Mouse (Mus musculus) lung, embryonic 14.5 days (tissue): ENCODE measurements around the gene BC107364. TPM values are rescaled to one million over a fixed set of nuclear protein-coding genes. Genes with fewer than 3 reads are reported as not detected.
A peak's percentile ranks its signal among the peaks of the same experiment; 100 is the strongest.
"Not testable (repeated sequence)": the region's sequence is repeated elsewhere in the genome, so short reads cannot be mapped to it uniquely, and the experiment has no call there.

ENCODE experiments used
- ATAC-seq: fragments of 200-750 bp; cut with Nextera tagmentation; 2 replicates; pipeline ENCODE4 v1.8.0; 2017; ENCODE audit warnings: mild to moderate bottlenecking, moderate TSS enrichment, moderate library complexity; ENCODE audit not compliant: insufficient read depth
- DNase-seq: peaks from one replicate; pipeline ENCODE4 v3.0.0-alpha.2; 2015
- H3K27ac ChIP-seq: fragments of 300-500 bp; sonication (generic); 2 replicates; pipeline ENCODE4 v1.5.1; 2014; ENCODE audit warnings: low read depth, mild to moderate bottlenecking, moderate library complexity
- H3K27me3 ChIP-seq: fragments of 300-500 bp; sonication (generic); 2 replicates; pipeline ENCODE4 v1.6.1; 2014; ENCODE audit warnings: low read length, control low read depth; ENCODE audit not compliant: insufficient read depth
- H3K36me3 ChIP-seq: fragments of 300-500 bp; sonication (generic); 2 replicates; pipeline ENCODE4 v1.6.1; 2014; ENCODE audit warnings: control low read depth; ENCODE audit not compliant: insufficient read depth
- H3K4me1 ChIP-seq: fragments of 300-500 bp; sonication (generic); 2 replicates; pipeline ENCODE4 v1.6.1; 2014; ENCODE audit warnings: antibody characterized with exemption, control low read depth; ENCODE audit not compliant: insufficient read depth
- H3K4me2 ChIP-seq: fragments of 300-500 bp; sonication (generic); 2 replicates; pipeline ENCODE4 v1.6.1; 2014; ENCODE audit warnings: mild to moderate bottlenecking
- H3K4me3 ChIP-seq: fragments of 300-500 bp; sonication (generic); 2 replicates; pipeline ENCODE4 v1.5.1; 2014; ENCODE audit warnings: low read depth, low read length
- H3K9ac ChIP-seq: fragments of 300-500 bp; sonication (generic); 2 replicates; pipeline ENCODE4 v1.6.1; 2014
- H3K9me3 ChIP-seq: fragments of 300-500 bp; sonication (generic); 2 replicates; pipeline ENCODE4 v1.6.1; 2016; ENCODE audit warnings: low read depth, low read length, control low read depth
- CTCF ChIP-seq: IDR thresholded peaks from 2 replicates; pipeline ENCODE4 v1.5.1; 2016; ENCODE audit warnings: antibody characterized with exemption, low read depth
- WGBS: fragments of 180-500 bp; shearing (Covaris S2); extraction: QIAGEN DNeasy Blood & Tissue Kit; methylation state at CpG from one replicate; pipeline ENCODE4 v1.1.7; 2014; 5-methylcytosine and 5-hydroxymethylcytosine counted together
- polyA plus RNA-seq: library from polyadenylated mRNA; unstranded; fragments of >200 nt; fragmentation: Nextera tagmentation; extraction: Ambion mirVana; gene quantifications from 2 replicates; pipeline ENCODE4 v1.2.1, GENCODE M21; 2014

Gene BC107364
- polyA plus RNA-seq, result not detected in 2 replicates

DNA sequence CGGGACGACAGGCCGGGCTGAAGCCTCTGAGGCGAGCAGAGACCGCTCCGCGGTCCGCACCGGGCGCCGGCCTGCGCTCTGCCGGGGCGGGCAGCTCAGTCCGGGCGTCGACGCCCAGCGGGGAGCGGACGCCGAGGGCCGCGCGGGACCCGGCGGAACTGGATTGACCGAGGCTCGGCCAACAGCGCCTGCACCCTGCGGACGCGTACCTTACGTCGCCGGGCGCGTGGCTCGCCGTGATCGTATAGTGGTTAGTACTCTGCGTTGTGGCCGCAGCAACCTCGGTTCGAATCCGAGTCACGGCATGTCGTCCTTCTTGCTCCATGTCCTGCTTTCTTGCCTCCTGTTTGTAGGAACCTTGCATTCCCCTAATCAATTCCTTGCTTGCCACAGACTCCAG is at the start of gene BC107364:
TSS of gene BC107364 (minus strand) at position 45 of the 400 bp plus-strand sequence.
- ATAC-seq, result 0 out of 2 replicates have a peak, but pooled peaks have one; percentile 18
- not testable (repeated sequence) for H3K4me2 ChIP-seq, H3K4me3 ChIP-seq, H3K36me3 ChIP-seq, H3K9ac ChIP-seq, H3K27me3 ChIP-seq, H3K9me3 ChIP-seq, H3K27ac ChIP-seq, H3K4me1 ChIP-seq, DNase-seq
- no CpG with 5 or more reads among the region's 48 CpGs for WGBS

DNA sequence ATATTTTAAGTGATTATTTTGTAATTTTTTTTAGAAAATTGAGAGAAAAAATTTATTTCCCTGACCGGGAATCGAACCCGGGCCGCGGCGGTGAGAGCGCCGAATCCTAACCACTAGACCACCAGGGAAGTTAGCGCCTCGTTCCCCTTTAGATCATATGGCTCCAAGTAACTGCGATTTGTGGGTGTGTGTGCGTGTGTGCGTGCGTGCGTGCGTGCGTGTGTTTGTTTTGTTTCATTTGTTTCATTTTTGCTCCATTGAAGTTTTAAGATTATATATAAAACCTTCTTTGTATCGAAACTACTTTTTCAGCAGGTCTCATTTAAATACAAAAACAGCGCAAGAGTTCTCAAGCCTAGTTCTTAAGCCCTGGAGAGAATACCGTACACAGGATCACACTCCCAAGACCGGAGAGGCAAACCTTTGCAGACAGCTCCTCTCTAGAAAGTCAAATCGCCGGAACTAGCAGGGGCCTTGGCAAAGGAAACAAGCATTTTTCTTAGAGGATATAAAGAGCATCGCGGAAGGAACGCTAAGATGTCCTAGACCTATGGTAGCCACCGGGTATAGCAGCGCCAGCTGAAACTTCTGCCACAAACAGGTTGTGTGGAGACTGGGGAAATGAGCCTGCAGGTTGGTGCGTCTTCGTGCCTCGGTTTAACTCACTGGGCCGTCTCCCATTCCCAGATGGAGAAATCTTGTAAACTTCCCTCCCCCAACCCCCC is 49.4 kb upstream of the BC107364 start:
- Histone ChIP-seq H3K4me1 (peaks cover 3% of the 10 kb centered on the region; the same call in 1 of the 2 replicates), H3K4me2 (peak overlapping the region; percentile 87), H3K9ac (peak overlapping the region; percentile 52), H3K27me3 (no peaks in the 10 kb centered on the region), H3K4me3 (peak overlapping the region; percentile 54), H3K36me3 (no peaks in the 10 kb centered on the region), H3K27ac (peak overlapping the region; percentile 71), H3K9me3 (no peaks in the 10 kb centered on the region)
- ATAC-seq (peak; percentile 59), DNase-seq (peak; percentile 97)
- no peak for TF ChIP-seq CTCF
- under 1% methylated on average over 32 of the region's 32 CpGs for WGBS

DNA sequence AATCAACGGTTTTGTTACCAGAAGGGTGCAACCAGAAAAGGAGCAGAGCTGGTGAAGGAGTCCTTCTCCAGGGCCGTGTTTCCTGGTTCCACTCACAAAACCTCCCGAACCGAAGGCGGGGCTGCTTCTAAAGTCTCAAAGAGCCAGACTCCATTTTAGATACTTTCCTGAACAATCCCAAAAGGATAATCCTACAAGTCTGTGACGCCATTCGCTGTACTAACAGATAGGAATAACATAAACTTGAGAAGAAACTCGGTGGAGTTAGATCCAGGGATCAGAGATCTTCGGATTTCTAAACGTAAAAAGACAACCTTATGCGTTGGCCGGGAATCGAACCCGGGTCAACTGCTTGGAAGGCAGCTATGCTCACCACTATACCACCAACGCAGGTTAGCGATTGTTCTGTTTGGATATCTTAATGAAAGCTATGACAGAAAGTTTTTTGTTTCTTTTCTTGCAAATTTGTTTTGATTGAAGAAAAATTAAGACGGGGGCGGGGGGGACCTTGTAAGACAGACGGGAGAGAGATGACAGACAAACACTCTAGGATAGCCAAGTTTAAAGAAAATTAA is 48.7 kb upstream of the BC107364 start:
- DNase-seq (peak; percentile 95), ATAC-seq (peak; percentile 81)
- peak overlapping the region; percentile 80 for H3K27ac ChIP-seq
- no peak for TF ChIP-seq CTCF
- H3K9me3 ChIP-seq, result no peaks in the 10 kb centered on the region
- H3K4me1 ChIP-seq, result peaks cover 3% of the 10 kb centered on the region; the same call in 1 of the 2 replicates
- no peaks in the 10 kb centered on the region for H3K36me3 ChIP-seq
- peak overlapping the region; percentile 87 for H3K4me2 ChIP-seq
- peak overlapping the region; percentile 54 for H3K4me3 ChIP-seq
- H3K9ac ChIP-seq, result peak overlapping the region; percentile 49
- WGBS, result under 1% methylated on average over 19 of the region's 19 CpGs
- no peaks in the 10 kb centered on the region for H3K27me3 ChIP-seq

DNA sequence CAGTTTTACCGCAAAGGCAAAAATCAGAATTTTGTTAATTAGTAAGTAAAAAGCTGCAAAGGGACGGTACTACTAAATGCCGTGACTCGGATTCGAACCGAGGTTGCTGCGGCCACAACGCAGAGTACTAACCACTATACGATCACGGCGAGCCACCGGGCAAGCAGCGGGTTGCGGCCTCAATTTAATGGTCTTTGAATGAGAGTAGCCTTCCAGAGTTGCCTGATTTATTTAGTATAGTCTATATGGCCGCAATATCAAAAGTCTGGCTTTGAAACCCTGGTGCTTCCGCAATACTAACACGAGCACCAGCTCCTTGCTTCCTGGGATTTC is 48.1 kb upstream of the BC107364 start:
- no peak for TF ChIP-seq CTCF
- H3K4me3 ChIP-seq, result peak overlapping the region; percentile 54
- DNase-seq, result peak; percentile 98
- H3K9me3 ChIP-seq, result no peaks in the 10 kb centered on the region
- ATAC-seq, result peak; percentile 82
- no peaks in the 10 kb centered on the region for H3K27me3 ChIP-seq
- peaks cover 3% of the 10 kb centered on the region; the same call in 1 of the 2 replicates for H3K4me1 ChIP-seq
- peak overlapping the region; percentile 87 for H3K4me2 ChIP-seq
- peak overlapping the region; percentile 78 for H3K9ac ChIP-seq
- no peaks in the 10 kb centered on the region for H3K36me3 ChIP-seq
- peak overlapping the region; percentile 93 for H3K27ac ChIP-seq
- WGBS, result 0% methylated on average over 17 of the region's 17 CpGs

DNA sequence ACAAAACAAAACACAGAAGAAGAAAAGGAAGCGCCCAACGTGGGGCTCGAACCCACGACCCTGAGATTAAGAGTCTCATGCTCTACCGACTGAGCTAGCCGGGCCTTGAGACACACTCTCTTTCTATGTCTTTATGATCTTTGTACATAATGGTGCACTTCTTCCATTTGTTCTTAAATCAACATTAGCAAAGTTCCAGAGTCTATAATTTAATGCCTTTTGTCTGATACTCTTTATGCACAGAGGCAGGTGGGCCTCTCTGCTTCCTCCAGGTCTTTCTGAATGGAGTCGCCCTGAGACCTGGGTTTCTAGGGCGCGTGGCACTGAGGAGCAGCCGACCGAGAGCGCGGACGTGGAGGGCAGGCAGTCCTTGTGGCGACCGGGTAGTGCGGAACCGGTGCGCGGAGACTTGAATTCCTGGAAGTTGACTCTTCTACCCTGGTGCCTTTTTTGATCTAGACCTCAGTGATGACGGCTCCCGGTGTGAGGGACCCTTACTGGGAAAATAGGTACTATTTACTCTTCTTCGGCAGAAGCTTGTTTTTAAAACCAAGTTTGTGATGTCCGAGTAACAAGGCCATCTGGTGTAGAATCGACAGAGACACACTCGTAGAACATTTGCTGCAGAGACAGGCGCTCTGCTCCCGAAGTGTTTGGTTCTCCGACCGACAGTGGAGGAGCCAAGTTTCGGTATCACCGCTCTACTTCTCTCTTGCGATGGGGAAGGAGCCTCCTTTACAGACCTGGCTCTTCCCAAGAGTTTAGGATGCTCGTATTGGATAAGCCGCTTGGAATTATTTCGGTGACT is 47.6 kb upstream of the BC107364 start:
- ATAC-seq, result peak; percentile 55
- peak overlapping the region; percentile 54 for H3K4me3 ChIP-seq
- H3K4me2 ChIP-seq, result peak overlapping the region; percentile 87
- peak overlapping the region; percentile 93 for H3K27ac ChIP-seq
- TF ChIP-seq CTCF, result no peak
- DNase-seq, result peak; percentile 95
- under 1% methylated on average over 36 of the region's 36 CpGs for WGBS
- H3K9ac ChIP-seq, result peak overlapping the region; percentile 78
- H3K9me3 ChIP-seq, result no peaks in the 10 kb centered on the region
- H3K4me1 ChIP-seq, result peaks cover 3% of the 10 kb centered on the region; the same call in 1 of the 2 replicates
- H3K36me3 ChIP-seq, result no peaks in the 10 kb centered on the region
- no peaks in the 10 kb centered on the region for H3K27me3 ChIP-seq

DNA sequence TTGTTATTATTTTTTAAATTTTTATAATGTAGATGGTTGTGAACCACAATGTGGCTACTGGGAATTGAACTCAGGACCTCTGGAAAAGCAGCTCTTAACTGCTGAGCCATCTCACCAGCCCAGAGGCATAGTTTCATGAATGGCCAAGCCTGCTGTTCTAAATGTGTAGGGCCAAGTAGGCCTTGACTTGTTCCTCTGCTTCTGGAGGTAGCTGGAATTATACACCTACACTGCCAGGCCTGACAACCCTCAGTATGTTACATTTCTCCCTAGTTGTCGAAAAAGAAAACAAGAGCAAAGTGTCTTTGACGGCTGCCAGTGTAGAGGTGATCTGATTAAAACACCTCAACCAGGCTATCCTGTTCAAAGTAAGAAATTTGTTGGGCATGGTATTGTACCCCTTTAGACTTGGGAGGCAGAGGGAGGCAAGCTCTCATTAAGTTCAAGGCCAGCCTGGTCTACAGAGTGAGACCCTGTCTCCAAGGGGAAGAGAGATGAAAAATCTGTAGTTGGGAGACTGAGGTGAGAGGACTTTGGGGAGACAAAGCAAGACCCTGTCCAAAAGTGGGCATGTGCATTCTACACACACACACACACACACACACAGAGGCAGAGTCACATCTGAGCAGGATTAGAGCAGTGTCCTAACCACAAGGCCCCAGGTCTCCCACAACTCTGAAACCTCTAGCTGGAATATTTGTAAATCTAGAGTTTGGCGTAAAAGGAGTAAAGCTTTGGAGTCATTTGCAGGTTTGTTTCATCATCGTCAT is 46.6 kb upstream of the BC107364 start:
- peak overlapping the region; percentile 87 for H3K4me2 ChIP-seq
- no peak overlapping the region for H3K27ac ChIP-seq
- no peaks in the 10 kb centered on the region for H3K36me3 ChIP-seq
- DNase-seq (no peak), ATAC-seq (no peak)
- H3K27me3 ChIP-seq, result no peaks in the 10 kb centered on the region
- no peak overlapping the region for H3K9ac ChIP-seq
- no peak for TF ChIP-seq CTCF
- H3K4me3 ChIP-seq, result peak overlapping the region; percentile 54
- peaks cover 3% of the 10 kb centered on the region; the same call in 1 of the 2 replicates for H3K4me1 ChIP-seq
- no peaks in the 10 kb centered on the region for H3K9me3 ChIP-seq
- WGBS, result 79% methylated on average over 4 of the region's 4 CpGs
